Mouse (Mus musculus) monocyte, adult 59 days (primary cell): ENCODE results near the gene Mog. TPM values are rescaled to one million over a fixed set of nuclear protein-coding genes. Genes with fewer than 3 reads are reported as not detected.

Source experiments
- total RNA-seq, 2 experiments: library from RNA; stranded (reverse); gene quantifications; one replicate each; pipeline ENCODE4 v1.2.4; 2023

The Mog gene
- total RNA-seq = not detected

DNA sequence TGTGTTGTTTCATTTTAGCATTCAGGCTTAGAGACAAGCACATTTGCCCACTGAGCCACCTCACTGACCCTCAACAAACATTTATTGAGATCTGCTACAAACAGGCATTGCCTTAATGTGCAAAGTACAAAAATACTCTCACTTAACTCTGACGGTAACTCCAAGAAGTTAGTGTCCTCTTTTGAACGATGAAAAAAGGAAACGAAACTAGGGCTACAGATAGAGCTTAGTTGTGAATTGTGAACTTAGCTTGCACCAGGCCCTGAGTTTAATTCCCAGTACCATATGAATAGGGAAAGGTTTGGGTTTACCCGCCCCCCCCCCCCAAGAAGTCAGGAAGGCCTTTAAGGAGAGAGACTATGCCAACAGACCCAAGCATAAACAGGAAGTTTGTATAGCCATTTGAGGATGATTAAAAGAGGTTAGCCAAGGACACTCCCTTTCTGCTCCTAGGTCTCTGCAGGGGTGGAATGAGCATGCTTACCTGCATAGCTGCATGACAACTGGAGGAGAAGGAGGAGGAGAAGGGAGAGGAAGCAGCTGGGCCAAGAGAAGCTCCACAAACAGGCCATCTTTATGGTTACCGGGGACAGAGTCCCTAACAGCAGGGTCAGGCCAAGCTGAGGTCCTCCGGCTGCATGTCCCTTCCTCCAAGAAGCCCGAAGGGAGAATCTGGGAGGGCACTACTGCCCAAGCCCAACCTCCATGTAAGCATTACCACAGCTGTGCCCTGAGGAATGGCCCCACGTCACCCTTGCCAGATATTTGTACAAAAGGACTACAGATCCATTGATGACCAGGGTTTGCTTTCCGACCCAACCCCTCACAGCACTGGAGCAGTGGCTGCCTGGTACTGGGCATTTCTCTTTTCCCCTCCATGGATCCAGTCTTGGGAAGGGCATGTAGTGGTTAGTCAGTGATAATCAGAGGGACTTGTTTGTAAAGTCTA, at the start of gene Mog:
TSS of gene Mog (minus strand) at position 771 of the 949 bp plus-strand sequence.

DNA sequence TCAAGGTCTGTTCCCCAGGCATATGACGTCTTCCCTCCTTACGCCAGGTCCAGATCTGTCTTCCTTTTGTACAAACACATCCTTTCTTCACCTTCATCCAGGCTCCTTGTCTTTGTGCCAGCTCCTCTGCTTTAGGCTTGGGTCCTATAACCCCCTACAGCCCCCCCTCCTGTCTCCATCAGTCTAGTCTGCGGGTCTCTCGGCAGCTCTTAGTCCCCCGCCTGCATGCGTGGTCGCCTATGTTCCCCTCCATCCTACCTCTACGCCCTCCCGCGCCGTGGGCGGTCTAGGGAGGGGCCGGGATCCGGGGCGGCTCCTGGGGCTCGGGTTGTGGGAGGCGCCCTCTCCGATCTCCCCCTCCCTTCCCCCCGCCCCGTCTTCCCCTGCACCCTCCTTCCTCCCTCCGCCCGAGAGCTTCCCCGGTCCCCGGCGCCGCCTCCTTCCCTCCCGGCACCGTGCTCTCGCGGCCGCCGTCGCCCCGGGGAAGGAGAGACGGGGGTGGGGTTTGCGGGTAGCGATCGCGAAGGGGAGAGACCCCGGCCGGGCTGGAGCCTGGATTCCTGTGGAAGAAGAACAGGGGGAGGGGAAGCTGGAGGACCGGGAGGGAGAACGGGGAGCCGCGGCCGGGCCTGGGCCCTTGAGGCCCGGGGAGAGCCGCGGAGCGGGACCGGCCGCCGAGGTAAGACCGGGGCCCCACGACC, 22.6 kb upstream of the Mog start, which contains the start of gene Gabbr1:
TSS of gene Gabbr1 (plus strand) at position 356 of the 701 bp plus-strand sequence.

DNA sequence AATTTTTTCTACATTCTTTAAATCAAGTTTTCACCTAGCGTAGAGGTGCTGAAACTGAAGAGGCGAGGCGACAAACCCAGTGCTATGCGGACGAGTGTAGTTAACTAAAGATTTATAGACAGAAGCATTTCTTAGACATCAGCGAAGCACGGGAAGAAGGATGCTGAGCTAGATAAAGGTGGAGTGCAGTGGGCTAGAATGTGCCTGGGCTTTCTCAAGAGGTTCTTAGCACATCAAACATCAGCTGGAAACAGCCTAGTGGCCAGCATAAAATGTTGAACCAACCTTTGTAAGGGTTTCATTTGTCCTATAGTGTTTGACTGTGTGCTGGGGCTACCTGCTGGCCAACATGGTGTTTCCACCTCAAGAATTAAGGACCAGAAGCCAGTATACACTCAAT, 22.3 kb downstream of the Mog start, which contains the start of gene Zfp57:
TSS of gene Zfp57 (plus strand) at position 301 of the 400 bp plus-strand sequence.

DNA sequence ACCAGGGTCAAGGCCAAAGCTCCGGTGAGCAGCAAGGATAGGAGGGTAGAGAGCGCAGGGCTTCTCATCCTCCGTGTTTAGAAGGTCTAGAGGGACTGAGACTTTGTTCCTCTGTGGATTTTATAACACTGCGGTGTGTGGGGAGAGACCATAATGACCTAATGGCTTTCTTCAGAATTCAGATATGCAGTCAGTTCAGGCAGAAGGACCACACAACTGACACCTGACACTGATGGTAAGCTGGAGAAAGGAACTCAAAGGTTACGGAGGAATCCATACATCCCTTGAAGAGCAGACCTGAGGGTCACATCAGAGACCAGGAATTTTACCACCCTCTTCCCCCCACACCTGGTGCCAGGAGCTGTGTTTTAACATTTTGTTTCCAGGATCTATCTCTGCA, 33.8 kb downstream of the Mog start, which contains the start of gene H2-M5:
TSS of gene H2-M5 (minus strand) at position 101 of the 400 bp plus-strand sequence.

DNA sequence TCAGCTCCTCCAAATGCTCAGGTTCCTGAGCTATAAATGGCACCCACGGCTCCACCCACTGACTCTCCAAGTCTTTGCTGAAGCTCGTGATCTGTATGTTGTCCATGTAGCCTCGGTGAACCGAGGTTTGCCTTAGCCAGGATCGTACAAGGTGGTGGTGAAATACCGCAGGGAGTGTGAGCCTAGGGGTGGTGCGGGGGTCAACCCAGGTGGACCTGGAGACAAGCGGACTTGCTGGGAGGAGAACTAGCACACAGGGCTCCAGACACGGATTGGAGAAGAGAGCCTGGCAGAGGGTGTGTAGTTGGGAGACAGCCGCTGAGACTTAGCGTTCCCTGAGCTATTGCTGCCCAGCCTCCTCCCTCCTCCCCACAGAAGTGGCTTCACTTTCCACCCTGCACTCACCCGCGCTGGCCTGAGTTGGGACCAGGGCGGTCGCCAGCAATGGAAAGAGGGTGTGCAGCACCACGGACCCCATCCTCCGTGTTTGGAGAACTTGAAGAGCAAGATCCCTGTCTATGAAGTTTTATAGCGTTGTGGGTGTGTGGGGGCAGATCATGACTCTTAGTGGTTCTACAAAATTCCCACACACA, 41.9 kb downstream of the Mog start, which contains the start of gene 2410137M14Rik:
TSS of gene 2410137M14Rik (minus strand) at position 17 of the 593 bp plus-strand sequence.

Other genes starting within 250 kb of the Mog start
- gene H2-M10.6, start 211.2 kb downstream of the Mog start, total RNA-seq = not detected
- 100 to 1,000 TPM in 1 of 2 experiments, 10 to 100 TPM in 1; 87.5 to 100 TPM for gene Trim26, start 186.3 kb downstream of the Mog start, total RNA-seq
- not detected for gene Trim15, start 156.2 kb downstream of the Mog start, total RNA-seq
- not detected for gene Trim10, start 153.8 kb downstream of the Mog start, total RNA-seq
- gene Trim40, start 133.3 kb downstream of the Mog start, total RNA-seq = not detected
- not detected for gene Trim31, start 125.3 kb downstream of the Mog start, total RNA-seq
- not detected for gene Rnf39, start 80.5 kb downstream of the Mog start, total RNA-seq
- gene Ppp1r11, start 71.7 kb downstream of the Mog start, total RNA-seq = 10 to 100 TPM; 56.1 to 56.3 TPM
- 10 to 100 TPM; 57.4 to 59.8 TPM for gene Znrd1, start 64.8 kb downstream of the Mog start, total RNA-seq
- gene Znrd1as, start 64.8 kb downstream of the Mog start, total RNA-seq = 1 to 10 TPM; 1.9 to 2.2 TPM
- gene 2410137M14Rik, start 42.2 kb downstream of the Mog start, total RNA-seq = not detected
- gene H2-M5, start 33.9 kb downstream of the Mog start, total RNA-seq = not detected
- gene Zfp57, start 22.2 kb downstream of the Mog start, total RNA-seq = under 1 TPM in 1 of 2 experiments, not detected in 1; 0.39 TPM
- 10 to 100 TPM; 20.2 to 28.2 TPM for gene Gabbr1, start 22.6 kb upstream of the Mog start, total RNA-seq
- gene Olfr90, start 65.1 kb upstream of the Mog start, total RNA-seq = under 1 TPM; 0.29 to 0.58 TPM
- gene Olfr91, start 74.9 kb upstream of the Mog start, total RNA-seq = not detected
- not detected for gene Olfr92, start 96.7 kb upstream of the Mog start, total RNA-seq
- gene Olfr93, start 138.1 kb upstream of the Mog start, total RNA-seq = not detected
- 10 to 100 TPM in 1 of 2 experiments, 1 to 10 TPM in 1; 6.6 to 10.8 TPM for gene Ubd, start 170.5 kb upstream of the Mog start, total RNA-seq
- not detected for gene Olfr94, start 177.6 kb upstream of the Mog start, total RNA-seq
- not detected for gene Olfr95, start 189.7 kb upstream of the Mog start, total RNA-seq
- gene Olfr96, start 196.7 kb upstream of the Mog start, total RNA-seq = not detected
- gene Olfr97, start 213.9 kb upstream of the Mog start, total RNA-seq = not detected
- not detected for gene Olfr98, start 240.4 kb upstream of the Mog start, total RNA-seq
- gene H2-M3, start 246.8 kb upstream of the Mog start, total RNA-seq = 10 to 100 TPM; 29.0 to 30.6 TPM